Mouse (Mus musculus) brain, adult 10 weeks (tissue): ENCODE data around the gene Slco1a4. TPM values are rescaled to one million over a fixed set of nuclear protein-coding genes. Genes with fewer than 3 reads are reported as not detected.

Experiments
- polyA plus RNA-seq: library from polyadenylated mRNA; stranded (reverse); fragments of 350-450 nt; fragmentation: Illumina TruSeq; extraction: RNeasy Lipid Tissue Mini Kit (QIAGEN cat#74804); gene quantifications from one replicate; pipeline ENCODE4 v1.2.3, GENCODE M21; 2015; ENCODE audit warnings: low read depth, low replicate concordance

The Slco1a4 gene
- 62.7 TPM for polyA plus RNA-seq

DNA sequence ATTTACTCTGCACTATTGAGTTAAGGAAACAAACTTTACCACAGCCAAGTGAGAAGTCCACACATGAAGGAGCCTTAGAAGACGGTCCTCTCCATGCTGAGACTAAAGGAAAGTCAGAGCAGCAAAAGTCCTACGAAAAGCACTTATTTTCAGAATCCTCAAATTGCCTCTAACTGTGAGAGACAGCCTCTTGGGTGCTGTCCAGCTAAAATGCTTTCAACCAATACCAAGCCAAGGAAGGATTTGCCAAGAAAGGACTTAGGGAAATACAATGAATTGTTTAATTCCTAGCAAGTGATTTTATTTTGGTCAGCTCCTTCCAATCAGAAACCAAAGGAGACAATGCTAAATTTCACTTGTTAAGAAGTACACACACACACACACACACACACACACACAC lies at the start of gene Slco1a4:
Gene Slco1a4 (minus strand): TSS at position 115 of the 400 bp plus-strand sequence.

DNA sequence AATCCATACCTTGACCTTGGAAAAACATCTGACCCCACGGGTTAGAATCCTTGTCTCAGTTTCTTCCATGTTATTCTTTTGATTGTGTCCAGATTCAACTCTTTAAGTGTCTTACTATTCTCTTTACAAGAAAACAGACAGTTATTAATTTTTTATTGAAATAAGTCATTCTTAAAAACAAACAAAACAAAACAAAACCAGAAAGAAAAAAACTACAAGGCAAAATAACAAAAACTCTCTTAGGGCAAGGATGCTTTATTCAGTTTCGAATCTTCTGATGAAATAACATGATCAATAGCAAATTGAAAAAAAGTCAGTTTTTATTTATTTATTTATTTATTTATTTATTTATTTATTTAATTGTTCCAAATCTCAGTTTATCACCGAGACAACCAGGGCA lies 82.3 kb downstream of the Slco1a4 start, which contains the start of gene Gm5724:
Gene Gm5724 (minus strand): TSS at position 101 of the 400 bp plus-strand sequence.

Other genes with a start within 250 kb of the Slco1a4 start
- gene Slco1b2, start 226.7 kb downstream of the Slco1a4 start, polyA plus RNA-seq, result 0.42 TPM
- not detected for gene Gm5724, start 82.4 kb downstream of the Slco1a4 start, polyA plus RNA-seq
- not detected for gene Slco1a1, start 90.8 kb upstream of the Slco1a4 start, polyA plus RNA-seq
- gene Gm6614, start 155.2 kb upstream of the Slco1a4 start, polyA plus RNA-seq, result not detected